Mouse (Mus musculus): ENCODE measurements around the gene Thap7. TPM values are rescaled to one million over a fixed set of nuclear protein-coding genes. Genes with fewer than 3 reads are reported as not detected.
"Not testable (repeated sequence)": the region's sequence is repeated elsewhere in the genome, so short reads cannot be mapped to it uniquely, and the experiment has no call there.

Thap7 gene
- total RNA-seq (2015; ENCODE audit: low replicate concordance), result 9.8 and 11.9 TPM in 2 replicates
- 3.8 and 7.7 TPM in 2 replicates for total RNA-seq (2017; ENCODE audit: low replicate concordance)

DNA sequence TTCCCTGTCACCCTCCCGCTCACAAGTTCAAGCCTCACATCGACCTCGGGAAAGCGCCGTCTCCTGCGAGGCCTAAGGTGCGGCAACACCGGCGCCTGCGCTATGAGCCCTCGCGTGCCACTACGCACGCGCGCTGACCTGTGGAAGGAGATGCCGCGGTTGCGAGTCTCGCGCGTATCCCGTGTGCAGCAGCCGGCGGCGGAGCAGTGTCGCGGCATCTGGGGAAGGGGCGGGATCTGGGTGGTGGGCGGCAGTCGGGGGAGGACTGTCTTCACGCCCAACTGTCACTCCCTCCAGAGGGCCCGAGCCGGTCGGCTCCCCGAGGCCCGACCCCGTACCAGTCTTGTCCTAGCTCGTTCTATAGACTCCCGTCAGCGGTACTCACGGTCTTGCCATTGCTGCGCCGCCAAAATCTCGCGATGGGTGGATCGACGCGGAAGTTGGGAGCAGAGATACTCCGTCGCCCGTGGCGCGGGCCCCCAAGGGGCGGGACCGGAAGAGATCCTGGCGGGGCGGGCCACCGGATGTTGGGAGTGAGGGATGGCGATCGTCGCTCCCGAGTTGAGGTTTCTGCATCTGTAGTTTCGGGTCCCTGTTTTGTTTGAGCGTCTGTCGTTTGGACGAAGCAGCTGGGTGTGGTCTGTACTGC, at the start of gene Thap7:
Gene Thap7 (minus strand): TSS at position 497 of the 649 bp plus-strand sequence.
- peak; percentile 93 for ATAC-seq (replicated peaks; ENCODE audit: low FRiP score, poor library complexity, severe bottlenecking)

- ATAC-seq (replicated peaks; ENCODE audit: low FRiP score, poor library complexity, severe bottlenecking), result no peak
Measured at GRCm38 (mm10) chr16:17576825-17577215, 45.9 kb upstream of the Thap7 start.

- 0 out of 2 replicates have a peak, but pooled peaks have one; percentile 36 for ATAC-seq (replicated peaks; ENCODE audit: low FRiP score, poor library complexity, severe bottlenecking)
Measured at GRCm38 (mm10) chr16:17575870-17576824, 45.2 kb upstream of the Thap7 start.

DNA sequence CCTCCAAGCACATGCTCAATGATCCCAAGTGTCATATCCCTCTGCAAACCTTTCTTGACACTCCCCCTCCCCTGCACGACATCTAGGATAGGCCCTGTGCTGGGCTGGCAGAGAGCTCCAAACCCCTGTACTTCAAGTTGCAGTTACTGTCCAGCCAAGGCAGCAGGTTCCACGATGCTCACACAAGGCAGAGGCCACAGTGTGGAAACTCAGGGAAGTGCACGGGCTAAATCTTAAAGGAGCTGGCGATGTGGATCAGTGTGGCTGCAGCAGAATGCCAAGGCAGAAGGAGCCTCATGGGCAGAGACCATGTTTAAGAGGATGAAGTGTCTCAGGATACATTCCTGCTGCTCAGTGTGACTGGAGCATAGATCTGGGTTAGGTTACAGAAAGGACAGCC, 35.2 kb upstream of the Thap7 start:
- no peak for ATAC-seq (replicated peaks; ENCODE audit: low FRiP score, poor library complexity, severe bottlenecking)

GRCm38 (mm10) chr16:17564771-17565170, 33.8 kb upstream of the Thap7 start:
- no peak for ATAC-seq (replicated peaks; ENCODE audit: low FRiP score, poor library complexity, severe bottlenecking)

- ATAC-seq (replicated peaks; ENCODE audit: low FRiP score, poor library complexity, severe bottlenecking), result no peak
Measured at GRCm38 (mm10) chr16:17564221-17564620, 33.3 kb upstream of the Thap7 start.

- ATAC-seq (replicated peaks; ENCODE audit: low FRiP score, poor library complexity, severe bottlenecking), result no peak
Measured at GRCm38 (mm10) chr16:17563580-17563979, 32.6 kb upstream of the Thap7 start.

DNA sequence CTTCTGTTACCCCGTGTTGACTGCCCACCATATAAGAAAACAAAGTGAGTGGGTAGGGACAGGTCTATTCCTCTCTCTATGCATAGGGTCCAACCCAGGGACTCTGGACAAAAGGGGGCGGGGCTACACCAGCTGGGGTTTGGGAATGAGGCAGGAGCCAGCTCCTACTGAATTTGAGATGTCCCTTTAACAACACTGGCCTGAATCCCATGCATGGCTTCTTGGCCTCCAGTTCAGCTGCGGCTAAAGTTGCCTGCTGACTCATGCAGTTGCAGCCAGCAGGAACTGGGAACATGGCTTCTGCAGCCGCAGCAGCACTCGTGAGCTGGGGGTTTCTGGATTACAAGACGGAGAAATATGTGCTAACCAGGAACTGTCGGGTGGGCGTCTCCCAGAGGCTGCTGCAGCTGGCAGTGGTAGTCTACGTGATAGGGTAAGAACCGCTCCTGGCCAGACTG, 30.8 kb upstream of the Thap7 start, which contains the start of gene P2rx6:
Gene P2rx6 (plus strand): TSS at position 135 of the 458 bp plus-strand sequence.
- ATAC-seq (replicated peaks; ENCODE audit: low FRiP score, poor library complexity, severe bottlenecking), result no peak

DNA sequence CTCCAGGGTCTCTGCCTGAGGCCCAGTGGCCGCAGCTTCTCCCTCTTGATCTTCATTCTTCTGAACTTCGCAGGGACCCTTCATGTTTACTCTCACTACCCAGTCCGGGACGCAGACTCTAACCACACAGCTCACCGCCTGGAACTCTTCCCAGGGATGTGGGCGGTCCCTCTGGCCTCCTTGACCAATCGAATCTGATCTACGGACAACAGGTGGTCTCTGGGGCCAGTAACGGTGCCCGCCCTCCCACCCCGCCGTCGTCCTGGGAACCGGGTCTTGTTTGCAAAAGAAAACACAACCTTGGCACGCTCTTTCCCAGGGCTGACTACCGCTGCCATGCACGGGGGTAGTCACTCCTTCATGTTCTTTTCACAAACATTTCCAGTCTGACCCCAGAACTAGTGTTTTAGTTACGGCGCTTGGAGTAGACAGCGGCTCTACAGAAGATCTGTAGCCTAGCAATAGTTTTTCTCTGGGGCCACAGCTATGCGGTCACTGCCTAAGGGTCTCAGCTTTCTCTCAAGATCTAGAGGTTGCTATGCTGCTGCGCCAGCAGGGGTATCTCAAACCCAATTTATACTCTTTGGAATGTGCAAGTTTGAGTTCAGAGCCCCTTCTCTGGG, 30.3 kb upstream of the Thap7 start, which contains the start of gene Lrrc74b:
Gene Lrrc74b (minus strand): TSS at position 120 of the 623 bp plus-strand sequence.
- ATAC-seq (replicated peaks; ENCODE audit: low FRiP score, poor library complexity, severe bottlenecking), result no peak

DNA sequence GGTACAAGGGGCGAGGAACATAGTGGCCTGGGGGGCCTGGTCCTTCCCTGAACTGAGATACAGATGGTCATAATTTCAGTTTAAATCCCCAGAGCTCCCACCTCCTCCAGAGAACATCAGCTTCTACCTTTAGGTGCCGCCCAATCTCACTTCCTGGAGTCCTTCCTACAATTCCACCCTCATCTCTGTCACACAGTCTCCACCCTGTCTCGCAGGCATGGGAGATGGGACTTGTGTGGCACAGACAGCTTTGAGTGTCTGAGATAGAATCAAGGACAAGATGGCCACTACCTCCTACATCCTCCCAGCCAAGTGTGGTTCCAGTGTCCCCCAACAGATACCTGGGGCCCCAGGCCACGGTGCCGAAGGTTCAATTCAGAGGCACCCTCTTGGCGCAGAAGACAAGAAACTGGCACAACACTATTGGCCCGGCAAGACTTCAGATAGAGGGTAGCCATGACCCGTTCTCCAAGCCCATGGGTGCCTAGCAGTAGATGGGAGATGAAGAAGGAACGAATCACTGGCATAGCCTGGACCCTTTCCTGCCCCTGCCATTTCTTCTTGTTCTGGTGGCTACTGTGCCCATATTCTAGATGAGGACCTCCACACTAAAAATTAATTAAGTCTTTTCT, 28.6 kb upstream of the Thap7 start:
- no peak for ATAC-seq (replicated peaks; ENCODE audit: low FRiP score, poor library complexity, severe bottlenecking)

DNA sequence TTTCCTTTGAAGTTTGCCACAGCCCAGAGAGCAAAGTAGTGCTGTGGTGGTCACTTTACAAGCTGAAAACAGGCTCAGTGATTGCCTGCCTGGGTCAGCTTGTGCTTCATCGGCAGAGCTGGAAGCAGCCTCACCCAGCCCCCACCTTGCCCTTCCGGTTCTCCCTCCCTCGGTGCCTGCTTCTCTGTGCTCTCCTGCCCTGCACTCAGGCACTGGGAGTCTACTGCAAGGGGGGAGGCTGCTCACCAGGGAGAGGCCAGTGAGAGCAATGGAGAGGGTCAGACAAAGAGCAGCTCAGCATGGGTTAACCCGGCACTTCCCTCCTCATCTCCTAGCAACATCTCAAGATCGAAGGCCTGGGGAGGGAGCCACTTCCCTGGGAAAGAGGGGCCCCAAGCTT, 27.9 kb upstream of the Thap7 start:
- ATAC-seq (replicated peaks; ENCODE audit: low FRiP score, poor library complexity, severe bottlenecking), result no peak

- peak; percentile 79 for ATAC-seq (replicated peaks; ENCODE audit: low FRiP score, poor library complexity, severe bottlenecking)
Measured at GRCm38 (mm10) chr16:17557947-17558480, 27.1 kb upstream of the Thap7 start.

GRCm38 (mm10) chr16:17556907-17557306, 26.0 kb upstream of the Thap7 start:
- no peak for ATAC-seq (replicated peaks; ENCODE audit: low FRiP score, poor library complexity, severe bottlenecking)

DNA sequence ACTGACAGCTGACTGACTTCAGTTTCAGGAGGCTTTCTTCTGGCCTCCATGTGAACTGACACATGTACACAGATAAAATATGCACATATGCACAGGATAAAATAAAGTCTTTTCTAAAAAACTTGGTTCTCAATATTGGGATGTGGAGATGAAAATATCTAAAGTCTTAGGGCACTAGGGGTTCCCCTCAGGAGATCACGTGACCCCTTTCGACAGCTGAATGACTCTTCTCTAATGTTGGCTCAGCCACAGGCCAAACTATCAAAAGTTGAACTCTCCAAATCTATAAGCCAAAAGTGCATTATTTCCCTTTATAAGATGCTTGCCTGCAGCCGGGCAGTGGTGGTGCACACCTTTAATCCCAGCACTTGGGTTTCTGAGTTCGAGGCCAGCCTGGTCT, 25.2 kb upstream of the Thap7 start:
- ATAC-seq (replicated peaks; ENCODE audit: low FRiP score, poor library complexity, severe bottlenecking), result no peak

DNA sequence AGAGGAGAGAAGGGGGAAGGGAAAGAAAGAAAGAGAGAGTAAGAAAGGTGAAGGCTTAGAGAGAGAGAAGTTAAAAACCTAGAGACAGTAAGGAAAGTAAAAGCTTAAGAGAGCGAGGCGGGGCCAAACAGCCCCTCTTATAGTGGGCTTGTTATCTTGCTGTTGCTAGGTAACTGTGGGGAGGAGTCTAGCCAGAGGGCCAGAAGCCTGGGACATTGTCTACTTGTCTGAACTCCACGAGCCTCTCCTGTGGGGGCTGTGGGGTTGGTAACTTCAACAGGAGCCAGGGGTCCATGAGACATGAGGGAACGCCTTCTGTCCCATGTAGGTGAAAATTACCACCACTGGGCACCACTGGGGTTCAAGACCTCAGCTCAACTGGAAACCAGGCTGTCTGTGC, 23.8 kb upstream of the Thap7 start:
- ATAC-seq (replicated peaks; ENCODE audit: low FRiP score, poor library complexity, severe bottlenecking), result not testable (repeated sequence)

- peak; percentile 77 for ATAC-seq (replicated peaks; ENCODE audit: low FRiP score, poor library complexity, severe bottlenecking)
Measured at GRCm38 (mm10) chr16:17553910-17554685, 23.2 kb upstream of the Thap7 start.

DNA sequence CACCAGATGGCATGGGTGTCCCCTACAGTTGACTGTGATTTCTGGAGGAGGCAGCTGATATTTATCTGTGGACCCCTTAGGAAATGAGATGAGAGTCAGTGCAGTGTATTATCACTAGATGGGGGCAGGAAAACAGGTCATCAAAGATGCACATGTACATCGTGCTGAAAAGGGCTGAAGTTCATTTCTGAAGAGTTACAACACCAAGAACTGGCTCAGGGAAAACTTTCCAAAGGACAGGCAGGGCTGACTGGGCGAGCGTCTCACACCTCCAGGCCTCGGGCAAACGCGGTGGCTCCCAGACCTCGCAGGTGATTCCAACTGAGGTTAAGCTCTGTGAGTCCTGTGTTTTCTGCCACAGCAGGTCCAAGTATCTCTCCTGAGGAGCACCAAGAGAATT, 21.9 kb upstream of the Thap7 start:
- ATAC-seq (replicated peaks; ENCODE audit: low FRiP score, poor library complexity, severe bottlenecking), result no peak

DNA sequence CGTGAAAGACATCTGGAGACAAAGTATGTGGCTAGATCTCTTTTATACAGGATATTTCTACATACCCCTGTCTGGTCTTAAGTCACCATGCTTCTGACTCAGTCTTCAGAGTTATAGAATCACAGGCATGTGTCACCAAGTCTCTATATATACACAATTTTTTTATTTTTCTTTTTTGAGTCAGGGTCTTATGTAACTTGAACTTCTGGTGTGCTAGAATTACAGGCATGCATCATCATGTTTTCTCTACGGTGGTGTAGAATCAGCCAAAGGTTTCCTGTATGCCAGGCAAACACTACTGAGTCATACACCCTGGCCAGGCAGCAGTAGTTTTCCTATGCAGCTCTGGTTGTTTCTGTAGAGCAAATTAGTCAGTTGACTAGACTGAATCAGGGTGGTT, 11.7 kb upstream of the Thap7 start:
- no peak for ATAC-seq (replicated peaks; ENCODE audit: low FRiP score, poor library complexity, severe bottlenecking)

DNA sequence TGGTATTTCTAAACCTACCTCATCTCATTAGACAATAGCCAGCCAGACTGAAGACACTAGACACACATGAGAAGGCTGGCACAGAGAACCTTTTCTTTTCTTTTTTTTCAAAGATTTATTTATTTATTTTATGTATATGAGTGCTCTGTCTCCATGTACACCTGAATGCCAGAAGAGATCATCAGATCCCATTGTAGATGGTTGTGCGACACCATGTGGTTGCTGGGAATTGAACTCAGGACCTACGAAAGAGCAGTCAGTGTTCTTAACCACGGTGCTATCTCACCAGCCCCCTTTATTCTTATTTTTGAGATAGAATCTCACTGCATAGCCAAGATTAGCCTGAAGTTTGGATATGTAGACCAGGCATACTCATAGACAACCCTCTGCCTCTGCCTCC, 5.6 kb upstream of the Thap7 start:
- no peak for ATAC-seq (replicated peaks; ENCODE audit: low FRiP score, poor library complexity, severe bottlenecking)

Data from erythroblast, adult 5-6 weeks (primary cell).